Mouse (Mus musculus) thymus, adult 2 months (tissue): ENCODE measurements around the gene Mfsd9.

Experiments used
- CTCF ChIP-seq: fragments of 200-500 bp; IDR thresholded peaks from 2 replicates; pipeline ENCODE4 v1.5.1; 2012; ENCODE audit warnings: mild to moderate bottlenecking, control low read depth, low read length, moderate library complexity, borderline replicate concordance; ENCODE audit not compliant: control insufficient read depth, poor library complexity, insufficient read depth; ENCODE audit errors: extremely low read depth
- POLR2A ChIP-seq: fragments of 200-500 bp; IDR thresholded peaks from 2 replicates; pipeline ENCODE4 v1.6.1; 2012; ENCODE audit warnings: mild to moderate bottlenecking, low read length, control low read depth, moderate library complexity; ENCODE audit not compliant: control insufficient read depth, poor library complexity, insufficient read depth; ENCODE audit errors: extremely low read depth

- TF ChIP-seq POLR2A: no peak
- no peak for TF ChIP-seq CTCF
Measured at GRCm38 (mm10) chr1:40768606-40769005, 21.9 kb downstream of the Mfsd9 start.
